Mouse (Mus musculus): ENCODE data around the gene Pbx4.

Gene Pbx4

GRCm38 (mm10) chr8:69874155-69874554, 41.9 kb downstream of the Pbx4 start:
- DNase-seq (ENCODE audit: low spot score in 2 of 2) = peak in 1 of 2 experiments; percentile 50

GRCm38 (mm10) chr8:69874654-69875053, 42.4 kb downstream of the Pbx4 start:
- DNase-seq (ENCODE audit: low spot score in 2 of 2) = no peak

- no peak for DNase-seq (ENCODE audit: low spot score in 2 of 2)
These were observed 43.8 kb downstream of the Pbx4 start for GRCm38 (mm10) chr8:69876097-69876496.

DNA sequence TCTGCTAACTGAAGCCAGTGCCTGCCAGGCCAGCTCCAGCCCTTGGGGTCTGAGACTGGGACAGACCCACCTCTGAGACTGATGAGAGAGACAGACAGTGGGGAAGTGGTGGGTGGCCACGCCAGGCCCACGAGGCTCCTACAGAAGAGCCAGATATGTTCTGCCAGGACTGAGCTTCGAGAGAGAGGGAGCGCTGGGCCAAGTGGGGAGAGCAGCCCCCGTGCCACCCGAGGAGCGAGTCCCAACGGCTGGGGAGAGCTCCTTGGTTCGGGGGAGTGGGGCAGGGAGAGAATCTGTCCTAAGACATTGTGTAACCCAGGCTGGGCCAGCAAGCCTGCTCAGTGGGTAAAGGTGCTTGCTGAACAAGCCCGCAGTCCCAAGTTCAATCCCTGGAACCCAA, 44.7 kb downstream of the Pbx4 start:
- no peak for DNase-seq (ENCODE audit: low spot score in 2 of 2)

- no peak for DNase-seq (ENCODE audit: low spot score in 2 of 2)
These were observed 45.1 kb downstream of the Pbx4 start for GRCm38 (mm10) chr8:69877396-69877795.

- DNase-seq (ENCODE audit: low spot score in 2 of 2) = no peak
These were observed 45.7 kb downstream of the Pbx4 start for GRCm38 (mm10) chr8:69877992-69878391.

DNA sequence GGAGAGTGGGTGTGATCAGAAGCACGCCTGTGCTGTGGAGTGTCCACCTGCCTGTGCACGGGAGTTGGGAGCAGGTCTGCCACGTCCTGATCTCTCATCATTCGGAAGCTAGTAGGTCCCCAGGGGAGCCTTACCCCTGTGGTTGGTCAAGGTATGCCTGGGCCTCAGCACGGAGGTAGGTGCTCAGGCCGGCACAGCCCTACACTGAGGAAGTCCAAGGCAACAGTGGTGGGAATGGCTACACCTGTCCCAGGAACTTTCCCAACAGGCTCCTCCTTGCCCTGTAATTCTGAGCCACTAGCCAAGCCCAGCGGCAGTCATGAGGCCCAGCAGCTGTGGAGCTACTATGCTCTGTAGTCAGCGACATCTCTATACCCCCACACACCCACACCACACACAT, 47.4 kb downstream of the Pbx4 start:
- DNase-seq (ENCODE audit: low spot score in 2 of 2) = no peak

GRCm38 (mm10) chr8:69880841-69881240, 48.5 kb downstream of the Pbx4 start:
- DNase-seq (ENCODE audit: low spot score in 2 of 2) = no peak

DNA sequence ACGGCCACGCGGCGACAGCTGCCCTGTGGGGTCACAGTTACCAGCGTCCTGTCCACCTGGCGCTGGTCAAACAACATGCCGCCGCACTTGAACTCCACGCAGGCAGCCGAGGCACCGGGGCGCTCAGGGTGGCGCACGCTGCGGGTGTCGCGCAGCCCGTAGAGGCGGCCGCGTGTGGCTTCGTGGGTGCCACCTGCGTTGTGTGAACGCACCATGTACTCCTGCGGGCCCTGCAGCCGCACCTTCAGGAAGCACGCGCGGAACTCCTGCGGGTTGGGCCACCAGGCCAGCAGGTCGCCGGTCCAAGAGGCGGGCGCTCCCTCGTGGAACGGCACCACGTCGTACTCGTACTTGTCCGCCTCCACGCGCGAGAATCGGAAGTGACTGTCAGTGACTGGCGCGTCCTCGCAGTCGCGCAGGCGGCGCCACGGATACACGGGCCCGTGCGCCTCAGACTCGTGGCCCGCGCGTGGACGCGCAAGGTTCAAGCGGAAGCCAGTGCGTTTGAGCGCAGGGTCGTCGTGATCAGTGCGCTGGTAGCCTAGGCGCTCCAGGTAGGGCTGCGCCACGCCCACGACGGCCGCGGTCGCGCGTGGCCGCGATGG, 49.1 kb downstream of the Pbx4 start:
- no peak for DNase-seq (ENCODE audit: low spot score in 2 of 2)

- DNase-seq (ENCODE audit: low spot score in 2 of 2) = no peak
These were observed 49.9 kb downstream of the Pbx4 start for GRCm38 (mm10) chr8:69882021-69882756.

GRCm38 (mm10) chr8:69882833-69883600, 50.7 kb downstream of the Pbx4 start:
- no peak for DNase-seq (ENCODE audit: low spot score in 2 of 2)

GRCm38 (mm10) chr8:69884141-69884540, 51.9 kb downstream of the Pbx4 start:
- no peak for DNase-seq (ENCODE audit: low spot score in 2 of 2)

GRCm38 (mm10) chr8:69887289-69888243, 55.3 kb downstream of the Pbx4 start, which contains the start of gene Cilp2:
Gene Cilp2, minus strand, starts transcription at chr8:69887687.
- DNase-seq (ENCODE audit: low spot score in 2 of 2) = no peak

DNA sequence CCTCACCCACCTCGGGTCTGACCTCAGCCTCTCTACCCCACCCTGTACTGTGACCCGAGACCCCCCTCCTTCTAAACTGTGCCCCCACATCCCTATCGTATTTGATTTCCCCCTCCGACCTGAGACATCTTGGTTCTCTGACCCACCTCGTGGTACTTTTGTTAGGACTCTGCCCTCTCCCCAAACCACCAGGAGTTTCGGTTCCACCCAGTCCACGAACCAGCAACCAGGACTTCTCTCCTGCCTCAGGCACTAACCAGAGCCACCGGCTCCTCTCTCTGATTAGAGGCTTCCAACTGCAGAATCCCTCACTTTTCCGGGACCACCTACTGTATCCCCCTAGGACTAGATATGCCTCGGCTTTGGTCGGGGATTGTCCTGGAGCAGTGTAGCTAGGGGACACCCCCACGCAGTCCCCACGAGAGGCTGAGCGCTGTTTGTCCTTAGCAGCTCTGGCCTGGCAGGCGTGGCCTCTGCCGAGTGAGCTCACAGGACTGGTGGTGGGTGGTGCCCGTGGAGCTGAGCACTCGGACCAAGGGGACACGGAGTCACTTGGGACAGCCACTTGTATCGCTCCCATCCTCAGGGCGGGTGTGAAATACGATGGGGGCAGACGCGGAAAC, 56.1 kb downstream of the Pbx4 start:
- no peak for DNase-seq (ENCODE audit: low spot score in 2 of 2)

- no peak for DNase-seq (ENCODE audit: low spot score in 2 of 2)
These were observed 56.6 kb downstream of the Pbx4 start for GRCm38 (mm10) chr8:69888902-69889301.

- no peak for DNase-seq (ENCODE audit: low spot score in 2 of 2)
These were observed 58.5 kb downstream of the Pbx4 start for GRCm38 (mm10) chr8:69890813-69891241.

DNA sequence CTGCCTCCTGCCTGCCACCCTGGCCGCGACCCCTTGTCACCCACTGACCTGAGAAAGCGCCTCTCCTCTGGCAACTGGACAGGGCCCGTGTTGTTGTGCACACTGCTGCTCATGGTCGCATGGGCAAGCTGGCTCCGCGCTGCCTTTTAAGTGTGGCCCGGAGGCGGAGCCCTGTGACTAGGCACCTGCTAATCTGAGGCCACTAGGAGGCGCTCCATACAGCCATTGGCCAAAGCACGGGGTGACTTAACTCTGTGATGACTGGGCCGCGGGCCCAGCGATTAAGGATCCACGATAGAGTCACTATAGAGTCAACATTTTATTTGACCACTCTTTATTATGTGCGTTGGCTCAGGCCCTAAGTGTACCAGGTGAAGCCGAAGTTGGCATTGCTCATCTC, 61.6 kb downstream of the Pbx4 start:
- peak in 1 of 2 experiments; percentile 39 for DNase-seq (ENCODE audit: low spot score in 2 of 2)

DNA sequence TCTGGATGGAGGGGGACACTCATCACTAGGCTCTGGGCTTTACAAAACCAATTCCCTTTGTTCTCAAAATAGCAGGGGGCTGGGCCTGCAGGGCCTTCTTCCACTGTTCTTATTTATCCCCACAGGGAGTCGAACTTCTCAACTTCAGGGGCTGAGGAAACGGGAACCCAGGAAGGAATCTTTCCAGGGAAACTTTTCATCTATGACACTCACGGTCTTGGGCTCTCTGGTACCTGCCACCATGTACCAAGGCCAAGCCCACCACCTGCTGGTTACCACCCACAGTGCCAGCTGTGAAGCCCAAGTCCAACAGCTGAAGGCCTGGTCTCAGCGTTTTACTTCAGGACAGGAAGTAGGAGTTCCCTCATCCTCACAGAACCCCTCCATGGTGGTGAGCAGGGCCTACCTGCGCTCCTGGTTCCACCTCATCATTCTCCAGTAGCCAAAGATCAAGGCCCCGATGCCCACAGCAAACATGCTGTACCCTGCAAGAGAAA, 62.6 kb downstream of the Pbx4 start:
- DNase-seq (ENCODE audit: low spot score in 2 of 2) = no peak

GRCm38 (mm10) chr8:69895772-69896451, 63.6 kb downstream of the Pbx4 start:
- DNase-seq (ENCODE audit: low spot score in 2 of 2) = no peak

- DNase-seq (ENCODE audit: low spot score in 2 of 2) = no peak
These were observed 65.6 kb downstream of the Pbx4 start for GRCm38 (mm10) chr8:69897857-69898256.

All from spleen, postnatal 14 days (tissue).